Mouse (Mus musculus) adrenal gland (tissue): ENCODE data around the gene Napepld.
"Not testable (repeated sequence)": the region's sequence is repeated elsewhere in the genome, so short reads cannot be mapped to it uniquely, and the experiment has no call there.

ENCODE experiments used
- intact Hi-C: fragments of 180-260 bp; cut with DNase I; formaldehyde crosslinking; loops from one replicate; pipeline ENCODE4 v1.15.1; 2025

Gene Napepld

DNA sequence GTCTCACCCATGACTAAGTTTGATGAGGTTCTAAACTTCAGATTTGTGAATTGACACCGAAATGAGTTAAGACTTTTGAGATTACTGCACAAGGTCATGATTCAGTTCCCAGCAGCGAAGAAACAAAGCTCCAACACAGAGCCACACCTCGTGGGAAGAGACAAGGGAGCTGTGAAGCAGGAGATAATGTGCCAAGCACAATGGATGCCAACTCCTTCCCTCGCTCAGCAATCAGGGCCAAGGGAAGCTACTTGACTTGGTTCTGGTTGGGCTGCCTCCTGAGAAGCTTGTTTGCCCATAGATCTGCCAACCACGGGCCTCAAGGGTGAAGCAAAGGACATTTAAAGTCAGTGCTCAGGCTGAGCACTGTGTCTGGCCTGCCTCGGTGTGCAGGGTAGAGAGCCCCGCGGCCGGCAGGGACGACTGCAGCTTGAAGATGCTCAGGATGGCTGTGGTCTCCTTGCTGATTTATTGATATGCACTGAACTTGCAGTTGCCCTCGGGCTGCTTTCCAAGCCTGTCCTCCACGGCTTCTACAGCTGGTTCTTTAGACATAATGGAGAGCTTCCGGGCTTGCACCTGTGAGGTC, 11.0 kb upstream of the Napepld start:
- intact Hi-C loops = no loop called here

DNA sequence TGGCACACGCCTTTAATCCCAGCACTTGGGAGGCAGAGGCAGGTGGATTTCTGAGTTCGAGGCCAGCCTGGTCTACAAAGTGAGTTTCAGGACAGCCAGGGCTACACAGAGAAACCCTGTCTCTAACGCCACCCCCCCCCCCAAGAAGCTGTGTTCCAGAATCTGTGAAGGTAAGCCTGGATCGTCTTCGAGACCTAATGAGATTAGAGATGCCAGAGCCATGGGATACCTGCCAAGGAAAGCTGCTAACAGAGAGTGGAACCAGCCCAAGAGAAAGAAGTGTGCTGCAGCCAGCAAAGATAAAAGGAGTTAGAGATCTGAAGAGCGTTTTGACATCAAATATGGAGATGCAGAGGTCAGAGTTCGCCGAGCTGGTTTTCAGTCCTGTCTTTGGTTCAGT, 6.8 kb upstream of the Napepld start:
- intact Hi-C loops = not testable (repeated sequence)

DNA sequence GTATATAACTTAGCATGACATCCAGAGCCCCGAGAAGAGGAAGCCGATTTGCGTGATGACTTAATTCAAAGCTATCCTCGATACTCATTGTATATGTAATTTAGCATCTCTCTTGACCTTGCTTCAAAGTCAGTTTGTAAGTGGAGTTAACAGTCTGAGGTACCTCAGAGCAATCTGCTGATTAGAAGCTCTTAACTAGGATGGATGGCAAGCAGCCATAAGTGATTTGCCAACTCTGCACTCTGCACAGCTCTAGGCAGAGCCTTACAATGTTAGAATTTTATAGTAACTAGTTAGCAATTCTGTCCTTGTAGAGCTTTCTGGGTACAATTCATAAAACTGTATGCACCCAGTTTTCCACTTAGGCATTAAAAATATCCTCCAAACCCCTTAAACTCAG, 5.3 kb upstream of the Napepld start:
- intact Hi-C loops = no loop called here

DNA sequence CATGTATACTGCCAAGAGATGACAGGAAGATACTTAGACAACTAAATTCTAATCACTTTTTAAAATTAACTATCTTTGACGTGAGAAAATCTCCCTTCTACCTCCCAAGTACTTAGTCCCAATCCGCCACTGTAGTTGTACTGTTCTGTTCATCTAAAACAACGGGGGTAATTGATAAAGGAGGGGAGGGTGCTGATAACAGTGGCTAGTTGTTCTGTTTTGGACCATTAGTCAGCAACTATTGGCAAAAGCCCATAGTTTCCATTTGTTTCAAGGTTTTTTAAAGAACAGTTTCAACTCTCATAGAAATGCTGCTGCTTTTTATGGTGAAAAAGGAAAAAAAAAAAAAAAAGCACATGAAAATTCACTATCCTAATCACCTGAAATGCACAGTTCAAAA, 2.5 kb upstream of the Napepld start:
- intact Hi-C loops = loop anchor here (5.0 kb wide), 1 partner anchor 41 kb away; no protein-coding TSS in a partner anchor

DNA sequence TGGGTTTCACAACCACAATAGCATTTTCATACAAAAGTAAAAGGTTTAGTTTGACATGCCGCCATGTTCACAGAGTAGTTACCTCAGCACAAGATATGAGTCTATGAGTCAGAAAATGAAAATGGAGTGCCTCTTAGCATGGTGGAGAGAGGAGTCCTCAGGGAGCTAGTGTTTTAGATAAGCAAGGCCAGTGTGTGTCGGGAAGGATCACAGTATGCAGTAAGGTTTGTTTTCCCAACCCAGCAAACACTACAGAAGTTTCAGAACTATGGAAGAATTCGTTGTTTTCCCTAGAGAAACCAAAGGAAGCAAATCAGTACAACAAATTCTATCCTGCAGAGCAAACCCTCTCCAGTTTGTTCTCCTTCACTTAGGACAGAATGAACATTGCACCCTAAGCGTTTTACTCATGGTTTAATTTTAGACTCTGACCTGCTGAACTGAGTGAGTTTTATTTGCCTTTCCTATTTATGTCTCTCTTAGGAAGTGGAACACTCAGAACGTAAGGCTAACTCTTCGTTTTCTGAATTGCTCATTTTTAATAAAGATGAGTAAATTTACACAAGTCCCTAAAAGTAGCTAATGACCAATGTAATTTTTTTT, 1.8 kb upstream of the Napepld start:
- intact Hi-C loops = loop anchor here (5.0 kb wide), 1 partner anchor 41 kb away; no protein-coding TSS in a partner anchor

DNA sequence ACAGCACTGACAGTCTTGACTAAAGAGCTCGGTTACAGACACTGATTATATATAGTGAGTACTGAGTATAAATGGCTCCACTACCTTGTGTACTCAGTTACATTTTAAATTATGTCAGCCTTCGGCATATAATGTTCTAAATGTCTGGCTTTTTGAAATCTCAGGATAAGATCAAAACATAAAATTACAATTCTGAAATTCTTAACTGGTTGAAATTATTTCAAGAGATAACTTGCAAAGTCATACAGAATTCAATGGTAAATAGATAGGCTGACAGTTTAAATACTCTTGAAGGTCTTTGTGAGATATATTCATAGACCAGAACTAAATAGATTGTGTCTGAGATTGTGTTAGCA, 791 bp upstream of the Napepld start:
- intact Hi-C loops = loop anchor here (5.0 kb wide), 1 partner anchor 40 kb away; no protein-coding TSS in a partner anchor

DNA sequence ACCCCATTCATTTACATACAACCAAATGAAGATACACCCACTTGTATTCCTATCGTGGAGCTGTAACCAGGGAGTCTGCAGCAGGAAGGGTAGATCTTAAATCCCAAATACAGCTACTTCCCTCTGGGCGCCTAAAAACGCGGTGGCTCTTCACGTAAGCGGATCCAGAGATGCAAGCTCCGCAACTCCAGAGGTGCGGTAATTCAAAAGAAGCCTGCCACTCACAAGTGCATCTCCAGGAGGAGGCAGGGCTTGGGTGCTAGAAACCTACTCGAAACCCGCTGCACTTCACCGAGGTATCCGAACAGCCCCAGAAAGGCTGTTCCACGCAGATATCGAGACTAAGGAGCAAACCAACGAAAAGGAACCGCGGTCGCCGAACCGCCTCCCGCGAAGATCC, 262 bp downstream of the Napepld start:
- intact Hi-C loops = loop anchor here (5.0 kb wide), 1 partner anchor 39 kb away; no protein-coding TSS in a partner anchor

DNA sequence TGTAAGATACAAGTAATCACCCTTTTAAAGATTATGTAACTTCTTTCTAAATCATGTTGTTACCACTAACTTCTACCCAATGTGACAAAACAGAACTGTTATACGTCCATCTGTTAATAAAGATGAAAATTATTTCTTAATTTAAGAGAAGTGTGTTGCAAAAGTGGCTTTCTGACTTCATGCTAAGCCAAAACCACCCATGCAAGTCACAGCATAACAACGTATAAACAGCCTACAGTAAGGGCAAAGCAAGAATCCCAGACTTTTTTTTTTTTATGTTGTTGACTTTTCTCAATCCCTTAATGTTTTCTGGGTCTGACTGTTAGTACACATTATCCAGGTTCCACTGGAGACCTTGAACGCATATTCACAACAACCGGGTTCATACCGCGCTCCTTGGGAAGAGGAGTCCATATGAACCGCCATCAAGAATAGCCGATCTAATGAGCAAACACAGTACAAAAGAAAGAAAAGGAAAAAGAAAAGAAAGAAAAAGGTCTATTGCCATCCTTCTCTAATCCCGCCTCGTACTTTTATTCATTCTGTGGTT, 849 bp downstream of the Napepld start:
- intact Hi-C loops = loop anchor here (5.0 kb wide), 1 partner anchor 38 kb away; no protein-coding TSS in a partner anchor

DNA sequence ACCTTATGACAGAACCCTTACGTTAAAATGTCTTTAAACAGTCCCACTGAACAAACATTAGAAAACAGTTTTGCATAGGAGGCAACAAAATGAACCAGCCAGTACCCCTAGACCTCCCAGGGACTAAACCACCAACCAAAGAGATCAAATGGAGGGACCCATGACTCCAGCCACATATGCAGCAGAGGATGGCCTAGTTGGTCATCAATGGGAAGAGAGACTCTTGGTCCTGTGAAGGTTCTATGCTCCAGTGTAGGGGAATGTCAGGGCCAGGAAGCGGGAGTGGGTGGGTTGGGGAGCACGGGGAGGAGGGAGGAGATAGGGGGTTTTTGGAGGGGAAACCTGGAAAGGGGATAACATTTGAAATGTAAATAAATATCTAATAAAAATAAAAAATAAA, 1.6 kb downstream of the Napepld start:
- intact Hi-C loops = not testable (repeated sequence)

DNA sequence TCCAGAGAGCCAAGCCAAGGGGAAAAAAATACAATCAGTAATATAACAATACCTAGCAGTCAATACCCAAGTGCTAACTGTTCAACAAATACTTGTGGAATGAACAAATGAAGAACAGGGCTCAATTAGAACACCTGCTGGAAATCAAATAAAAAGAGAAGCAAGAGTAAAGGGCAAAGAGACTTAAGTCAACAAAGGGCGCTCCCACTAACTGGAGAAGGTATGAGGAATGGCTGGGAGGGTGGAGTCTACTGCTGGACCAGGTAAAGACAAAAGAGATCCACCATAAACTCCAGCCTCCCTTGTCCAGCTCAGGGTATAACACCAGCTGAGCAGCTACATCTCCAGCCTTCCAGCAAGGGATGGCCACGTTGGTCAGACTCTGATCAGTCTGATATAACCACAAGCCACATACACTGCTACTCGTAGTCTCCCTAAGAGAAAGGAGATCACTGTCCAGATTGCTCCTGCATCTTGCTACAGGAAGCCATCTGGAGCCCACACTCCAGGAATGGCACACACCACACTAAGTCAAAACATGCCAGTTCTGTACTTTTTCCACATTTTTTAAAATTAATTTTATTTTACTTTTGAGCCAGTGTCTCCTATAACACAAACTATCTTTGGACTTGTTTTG, 6.2 kb downstream of the Napepld start:
- intact Hi-C loops = no loop called here

DNA sequence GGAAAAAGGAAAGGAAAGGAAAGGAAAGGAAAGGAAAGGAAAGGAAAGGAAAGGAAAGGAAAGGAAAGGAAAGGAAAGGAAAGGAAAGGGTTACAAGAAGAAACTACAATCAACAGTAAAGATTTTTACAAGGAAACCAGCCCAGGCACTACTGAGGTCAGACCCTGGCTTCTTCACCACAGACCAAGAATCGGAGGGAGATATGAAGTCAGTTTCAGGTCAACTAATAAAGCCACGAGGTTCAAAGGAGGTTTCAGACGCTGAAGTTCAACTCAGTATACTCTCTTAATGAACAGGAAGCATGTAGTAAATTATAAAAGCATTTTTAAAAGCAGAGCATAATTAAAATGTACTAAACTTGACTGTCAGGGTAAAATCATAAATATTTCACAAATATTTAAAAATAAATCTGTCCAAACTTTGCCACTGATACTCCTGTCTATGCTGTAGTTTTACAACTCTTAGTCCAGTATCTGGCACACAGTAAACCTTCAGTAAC, 7.8 kb downstream of the Napepld start:
- intact Hi-C loops = no loop called here

DNA sequence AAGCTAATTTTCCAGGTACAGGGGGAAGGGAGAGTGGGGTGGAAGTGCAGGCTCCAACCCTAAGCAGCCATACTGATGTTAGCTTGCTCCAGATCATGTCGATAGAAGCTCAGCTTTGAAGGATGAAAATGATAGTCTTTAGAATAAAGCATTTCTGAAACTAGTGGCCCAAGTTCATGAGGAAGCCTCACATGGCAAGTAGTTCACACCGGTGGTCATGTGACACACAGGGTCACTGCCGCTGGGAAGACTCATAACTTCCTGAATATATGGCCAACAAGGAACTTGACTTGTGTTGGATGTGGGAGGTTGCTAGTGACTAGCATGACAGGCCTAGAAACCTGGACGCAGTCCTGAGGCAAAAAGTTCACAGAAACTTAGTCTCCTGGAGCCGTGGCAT, 9.0 kb downstream of the Napepld start:
- intact Hi-C loops = no loop called here

DNA sequence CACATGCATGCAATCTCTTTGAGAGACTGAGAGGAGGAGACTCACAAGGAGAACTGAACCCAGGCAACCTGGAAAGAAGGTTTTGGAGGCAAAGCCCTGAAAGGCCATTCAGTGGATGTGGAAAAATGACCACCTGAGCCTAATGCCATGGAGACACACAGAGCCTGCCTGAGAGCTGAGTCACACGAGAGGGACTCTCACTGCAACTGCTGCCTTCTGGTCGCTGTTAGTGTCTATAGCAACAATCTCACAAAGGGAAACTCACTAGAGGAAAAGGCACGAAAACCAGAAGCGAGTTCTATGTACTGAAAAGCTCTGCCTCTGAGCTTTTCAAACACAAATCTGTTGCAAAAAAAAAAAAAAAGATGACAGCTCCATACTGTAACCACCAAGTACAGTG, 14.2 kb downstream of the Napepld start:
- intact Hi-C loops = no loop called here

DNA sequence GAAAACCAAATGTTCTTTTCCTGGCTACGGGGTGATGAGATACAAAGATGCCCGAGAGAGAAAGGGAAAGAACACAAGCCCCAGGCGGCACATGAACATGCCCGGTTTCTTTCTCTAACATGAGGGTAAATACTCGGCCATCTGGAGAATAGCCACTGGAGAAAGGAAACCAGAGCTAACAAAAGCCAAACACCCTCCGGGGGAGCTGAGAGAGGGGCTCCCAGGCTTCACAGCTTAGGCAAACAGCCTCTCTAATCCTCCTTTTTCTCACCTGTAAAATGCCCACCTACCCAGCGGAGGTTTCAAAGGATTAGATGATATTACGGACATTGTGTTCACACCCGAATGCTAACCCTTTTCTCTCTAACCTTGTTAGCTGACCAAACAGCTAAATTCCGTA, 16.2 kb downstream of the Napepld start:
- intact Hi-C loops = no loop called here

DNA sequence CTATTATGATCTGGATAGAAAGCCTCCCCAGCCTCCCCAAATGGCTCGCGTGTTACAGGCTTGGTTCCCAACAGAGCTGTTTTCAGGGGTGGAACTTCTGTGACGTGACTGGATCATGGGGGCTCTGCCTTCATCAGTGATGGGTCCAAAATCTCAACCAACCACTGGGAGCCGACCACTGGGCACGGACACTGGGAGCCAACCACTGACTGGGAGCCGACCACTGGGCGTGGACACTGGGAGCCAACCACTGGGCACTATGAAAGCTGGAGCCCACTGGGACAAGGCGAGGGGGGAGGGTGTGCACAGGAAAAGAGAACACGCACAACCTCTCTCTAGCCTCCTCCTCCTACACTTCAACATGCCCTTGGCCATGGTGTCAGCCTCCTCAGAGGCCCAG, 17.4 kb downstream of the Napepld start:
- intact Hi-C loops = no loop called here

DNA sequence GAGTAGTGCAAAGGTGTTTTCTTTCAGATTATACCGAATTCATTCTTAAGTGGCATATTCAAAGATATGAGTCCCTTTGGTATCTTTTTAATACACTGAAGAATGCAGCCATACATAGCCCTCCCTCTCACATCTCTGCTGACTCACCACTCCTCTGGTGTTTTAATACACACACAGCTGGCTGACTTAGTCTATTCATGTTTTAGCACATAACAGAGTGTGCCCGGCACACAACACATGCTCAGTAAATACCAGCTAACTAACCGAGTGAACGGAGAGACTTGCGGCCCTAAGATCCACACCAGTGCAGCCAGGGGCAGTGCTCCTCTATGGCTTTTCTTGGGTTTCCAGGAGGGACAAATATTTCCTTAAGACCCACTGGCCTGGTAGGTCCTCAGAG, 20.3 kb downstream of the Napepld start:
- intact Hi-C loops = no loop called here

DNA sequence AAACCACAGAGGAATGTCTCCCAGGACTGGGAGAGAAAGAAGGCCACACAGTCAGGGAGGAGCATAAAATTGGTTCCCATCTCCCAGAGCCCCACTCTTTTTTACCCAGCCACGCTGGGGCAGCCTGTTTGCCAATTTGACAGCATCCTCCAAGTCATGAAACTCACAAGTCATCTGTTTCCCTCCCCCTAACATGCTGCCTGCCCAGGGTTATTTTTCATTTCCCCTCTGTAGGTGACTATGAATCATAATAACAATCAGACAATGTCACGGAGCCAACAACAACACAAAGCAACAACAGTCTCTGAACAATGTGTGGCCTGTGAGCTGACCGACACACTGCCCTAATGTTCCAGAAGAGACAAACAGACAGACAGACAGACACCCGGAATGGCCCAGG, 21.2 kb downstream of the Napepld start:
- intact Hi-C loops = no loop called here

DNA sequence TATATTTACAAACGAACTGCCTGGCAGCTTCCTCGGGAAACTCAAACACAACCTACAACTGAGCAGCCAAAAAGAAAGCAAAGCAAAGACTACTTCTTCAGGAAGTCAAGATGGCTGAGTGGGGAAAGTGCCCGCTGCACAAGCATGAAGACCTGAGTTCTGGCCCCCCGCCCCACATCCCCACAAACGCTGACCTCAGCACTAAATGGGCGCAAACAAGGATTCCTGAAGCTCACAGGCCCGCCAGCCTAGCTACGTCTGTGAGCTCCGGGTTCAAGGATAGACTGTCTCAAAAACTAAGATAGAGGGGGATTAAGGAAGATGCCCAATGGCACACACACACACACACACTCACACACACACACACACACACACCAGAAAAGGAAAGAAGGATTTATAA, 22.8 kb downstream of the Napepld start:
- intact Hi-C loops = no loop called here

DNA sequence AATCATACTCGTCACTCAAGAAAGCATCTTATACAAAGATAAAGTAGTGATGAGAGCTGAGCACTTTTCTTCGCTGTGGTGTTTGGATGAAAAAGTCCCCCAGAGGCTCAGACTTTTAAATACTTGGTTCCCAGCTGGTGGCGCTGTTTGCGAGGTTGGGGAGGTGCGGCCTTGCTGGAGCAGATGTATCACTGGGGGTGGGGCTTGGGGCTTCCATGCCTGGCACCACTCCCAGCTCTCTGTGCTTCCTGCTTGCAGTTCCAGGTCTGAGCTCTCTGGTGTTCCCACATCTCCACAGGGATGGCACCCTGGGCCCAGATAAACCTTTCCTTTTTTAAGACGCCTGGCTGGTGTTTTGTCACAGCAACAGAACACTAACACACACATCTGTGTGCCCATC, 23.3 kb downstream of the Napepld start:
- intact Hi-C loops = no loop called here

DNA sequence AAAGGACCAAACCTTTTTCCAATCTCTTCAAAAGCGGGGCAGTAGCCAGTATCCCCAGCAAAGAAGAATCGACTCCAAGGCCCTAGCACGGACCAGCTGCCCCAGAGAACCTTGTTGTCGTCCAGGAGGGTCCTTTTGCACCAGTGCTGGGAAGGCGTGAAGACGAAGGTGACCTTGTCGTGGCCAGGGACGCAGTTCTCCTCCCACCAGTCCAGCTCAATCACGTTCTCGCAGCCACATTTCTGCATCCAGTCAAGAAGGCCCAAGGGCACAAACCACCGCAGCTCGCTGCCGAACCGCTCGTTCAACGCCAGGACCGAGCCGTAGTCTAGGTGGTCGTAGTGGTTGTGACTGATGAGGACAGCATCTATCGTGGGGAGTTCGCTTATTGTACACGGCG, 25.7 kb downstream of the Napepld start:
- intact Hi-C loops = no loop called here

DNA sequence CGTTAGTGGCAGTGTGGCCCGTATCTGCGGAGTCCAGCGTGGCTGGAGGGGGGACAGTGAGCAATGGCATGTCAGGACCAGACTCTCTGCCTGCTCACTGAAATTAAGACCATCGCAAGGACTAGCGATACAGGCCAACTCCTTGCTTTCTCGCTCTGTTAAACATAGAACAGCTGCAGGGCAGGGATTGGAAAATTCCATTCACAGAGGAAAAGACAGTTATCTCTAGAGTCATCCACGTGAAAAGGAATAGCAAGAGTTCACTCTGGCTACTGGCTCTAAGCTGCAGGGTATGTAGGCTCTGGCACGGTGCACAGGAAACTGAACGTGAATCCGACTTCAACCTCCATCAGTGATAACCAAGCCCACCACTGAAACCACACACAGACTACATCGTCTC, 26.2 kb downstream of the Napepld start:
- intact Hi-C loops = no loop called here

DNA sequence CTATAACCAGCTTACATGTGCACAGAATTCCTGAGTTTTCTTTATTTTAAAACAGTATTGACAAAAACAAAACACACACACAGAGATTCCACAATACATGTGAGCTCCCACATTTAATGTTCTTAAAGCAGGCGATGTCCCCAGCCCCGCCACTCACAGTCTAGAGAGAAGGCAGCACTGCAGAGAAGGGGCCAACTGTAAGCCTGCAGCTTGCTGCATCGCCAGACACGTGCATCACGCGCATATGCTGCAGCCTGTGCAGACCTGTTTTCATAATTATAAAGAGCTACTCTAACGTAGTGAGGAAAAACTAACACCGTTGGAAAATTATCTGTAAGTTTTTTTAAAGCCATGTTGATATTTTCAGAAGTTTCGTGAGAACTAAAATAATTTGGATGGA, 27.5 kb downstream of the Napepld start:
- intact Hi-C loops = no loop called here
